Mouse (Mus musculus) cortical plate, adult 2 months (tissue): Measurements from ENCODE around the gene Cth. TPM values are rescaled to one million over a fixed set of nuclear protein-coding genes. Genes with fewer than 3 reads are reported as not detected.
A peak's percentile ranks its signal among the peaks of the same experiment; 100 is the strongest.

Experiments
- H3K27ac ChIP-seq: fragments of 200-500 bp; 2 replicates; pipeline ENCODE4 v1.5.1; 2012; ENCODE audit warnings: low read length, control low read depth, inconsistent platforms; ENCODE audit not compliant: insufficient read depth
- H3K4me1 ChIP-seq: fragments of 200-500 bp; 2 replicates; pipeline ENCODE4 v1.6.1; 2011; ENCODE audit warnings: low read length; ENCODE audit not compliant: control insufficient read depth, insufficient read depth
- H3K4me3 ChIP-seq: fragments of 200-500 bp; 2 replicates; pipeline ENCODE4 v1.5.1; 2011; ENCODE audit warnings: mild to moderate bottlenecking, low read length, control low read depth; ENCODE audit not compliant: insufficient read depth
- CTCF ChIP-seq: fragments of 200-500 bp; IDR thresholded peaks from 2 replicates; pipeline ENCODE4 v1.5.1; 2011; ENCODE audit warnings: mild to moderate bottlenecking, control low read depth, low read length; ENCODE audit not compliant: insufficient read depth; ENCODE audit errors: extremely low read depth
- POLR2A ChIP-seq: fragments of 200-500 bp; IDR thresholded peaks from 2 replicates; pipeline ENCODE4 v1.6.1; 2011; ENCODE audit warnings: mild to moderate bottlenecking, low read length, control low read depth; ENCODE audit not compliant: insufficient read depth; ENCODE audit errors: extremely low read depth
- polyA plus RNA-seq: library from polyadenylated mRNA; depleted of rRNA; stranded (reverse); fragments of >200 nt; gene quantifications from 2 replicates; pipeline ENCODE4 v1.2.3, GENCODE M21; 2012; rRNA removed

The Cth gene
- 6.7 and 7.2 TPM in 2 replicates for polyA plus RNA-seq

DNA sequence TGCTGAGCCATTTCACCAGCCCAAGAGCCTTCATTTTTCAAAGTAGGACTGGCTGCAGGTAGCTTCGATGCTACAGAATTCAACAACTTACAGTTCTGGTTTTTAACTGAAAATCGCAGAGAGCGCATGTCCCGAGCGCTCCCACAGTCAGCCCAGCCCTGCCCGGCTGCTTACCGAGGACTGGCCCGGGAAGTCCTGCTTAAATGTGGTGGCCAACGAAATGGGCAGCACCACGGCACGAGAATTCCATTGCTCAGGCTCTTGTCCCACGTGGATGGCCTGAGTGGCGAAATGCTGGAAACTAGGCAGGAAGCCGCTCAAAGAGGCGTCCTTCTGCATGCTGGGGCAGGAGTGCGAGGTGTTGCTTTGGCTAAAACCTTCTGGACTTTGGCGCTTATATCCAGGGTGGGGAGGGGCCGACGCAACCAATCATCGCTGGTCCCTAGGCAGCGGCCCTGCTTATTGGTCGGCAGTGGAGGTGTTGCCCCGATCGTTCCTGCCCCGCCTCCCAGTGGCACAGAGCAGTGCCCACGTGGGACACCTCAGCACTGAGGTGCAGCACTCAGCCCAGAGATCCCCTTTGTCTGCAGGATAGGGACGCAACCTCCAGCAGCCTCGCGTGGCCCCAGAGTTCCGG is at the start of gene Cth:
Gene Cth (minus strand): TSS at position 386 of the 637 bp plus-strand sequence.
- Histone ChIP-seq H3K27ac (no peak within 1 kb of the TSS), H3K4me1 (no peaks in the 10 kb centered on the region; the same call in 1 of the 2 replicates), H3K4me3 (peak within 1 kb of the TSS; percentile 46)
- TF ChIP-seq CTCF (no peak), POLR2A (peak; percentile 89)

DNA sequence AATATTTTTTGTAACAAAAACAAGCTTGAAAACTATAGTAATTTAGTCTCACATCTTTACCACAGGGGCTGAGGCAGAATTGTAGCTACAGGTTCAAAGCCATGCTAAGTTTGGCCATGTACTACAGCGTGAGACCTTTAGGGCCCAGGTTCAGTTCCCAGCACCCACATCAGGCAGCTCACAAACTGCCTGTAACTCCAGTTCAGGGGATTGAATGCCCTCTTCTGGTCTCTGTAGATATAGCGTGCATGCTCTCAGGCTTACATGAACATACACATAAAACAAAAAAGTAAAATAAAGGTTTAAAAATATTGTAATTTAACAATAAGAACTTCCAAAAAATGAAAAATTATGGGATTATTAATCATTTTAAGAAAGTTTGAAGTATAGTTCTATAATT is 48.4 kb upstream of the Cth start:
- TF ChIP-seq CTCF (no peak), POLR2A (no peak)
- Histone ChIP-seq H3K27ac (no peak overlapping the region), H3K4me1 (no peaks in the 10 kb centered on the region), H3K4me3 (no peak overlapping the region)

DNA sequence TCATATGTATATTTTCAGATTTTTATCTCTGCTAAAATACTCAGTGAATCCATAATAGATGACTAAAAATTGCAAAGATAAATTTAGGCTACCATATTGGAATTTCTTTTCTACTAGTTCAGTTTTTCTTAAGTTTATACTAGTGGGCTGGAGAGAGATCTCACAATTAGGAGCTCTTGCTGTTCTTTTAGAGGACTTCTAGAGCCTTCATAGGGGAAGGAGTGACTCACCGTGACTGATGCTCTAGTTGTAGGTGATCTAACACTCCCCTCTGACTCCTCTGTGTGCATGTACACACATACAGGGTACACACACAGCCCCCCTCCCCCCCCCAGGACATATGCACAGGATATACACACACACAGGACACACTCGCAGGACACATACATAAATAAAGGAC is 46.3 kb upstream of the Cth start:
- Histone ChIP-seq H3K4me1 (no peaks in the 10 kb centered on the region), H3K4me3 (no peak overlapping the region), H3K27ac (no peak overlapping the region)
- no peak for TF ChIP-seq POLR2A
- TF ChIP-seq CTCF: no peak

DNA sequence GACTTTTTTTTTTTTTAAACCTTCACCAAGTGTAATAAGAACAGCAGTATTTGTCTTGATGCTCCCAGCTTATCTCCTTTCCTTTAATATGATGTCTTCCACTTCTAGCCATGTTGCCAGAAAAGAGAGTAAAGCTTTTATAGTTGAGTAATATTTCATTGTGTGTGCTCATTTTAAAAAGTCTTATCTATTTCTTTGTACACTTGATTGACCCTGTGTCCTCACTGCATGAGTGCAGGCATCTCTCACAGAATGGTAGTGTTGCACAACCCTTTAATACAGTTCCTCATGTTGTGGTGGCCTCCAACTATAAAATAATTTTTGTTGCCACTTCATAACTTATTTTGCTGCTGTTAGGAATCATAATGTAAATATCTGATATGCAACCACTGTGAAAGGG is 32.4 kb upstream of the Cth start:
- no peak overlapping the region for H3K27ac ChIP-seq
- no peak overlapping the region for H3K4me3 ChIP-seq
- TF ChIP-seq CTCF (no peak), POLR2A (no peak)
- H3K4me1 ChIP-seq: no peaks in the 10 kb centered on the region

DNA sequence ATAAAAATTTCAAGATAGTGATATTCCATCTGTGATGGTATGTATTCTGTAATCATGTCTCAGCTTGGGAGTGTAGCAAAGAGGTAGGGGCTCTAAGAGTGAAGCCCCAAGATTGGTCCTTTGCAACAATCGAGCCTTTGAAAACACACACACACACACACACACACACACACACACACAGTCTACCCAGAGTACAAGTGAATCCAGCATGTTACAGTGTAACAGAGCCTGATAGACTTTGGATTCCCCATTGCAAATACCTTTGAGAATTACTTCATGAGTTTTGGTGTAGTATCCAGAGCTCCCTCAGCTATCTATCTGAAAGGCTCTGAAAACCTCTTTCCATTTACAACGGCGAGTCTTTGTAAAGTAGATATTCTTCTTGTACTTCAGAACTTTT is 31.3 kb upstream of the Cth start:
- no peak for TF ChIP-seq POLR2A
- no peak for TF ChIP-seq CTCF
- Histone ChIP-seq H3K27ac (no peak overlapping the region), H3K4me1 (no peaks in the 10 kb centered on the region), H3K4me3 (no peak overlapping the region)

DNA sequence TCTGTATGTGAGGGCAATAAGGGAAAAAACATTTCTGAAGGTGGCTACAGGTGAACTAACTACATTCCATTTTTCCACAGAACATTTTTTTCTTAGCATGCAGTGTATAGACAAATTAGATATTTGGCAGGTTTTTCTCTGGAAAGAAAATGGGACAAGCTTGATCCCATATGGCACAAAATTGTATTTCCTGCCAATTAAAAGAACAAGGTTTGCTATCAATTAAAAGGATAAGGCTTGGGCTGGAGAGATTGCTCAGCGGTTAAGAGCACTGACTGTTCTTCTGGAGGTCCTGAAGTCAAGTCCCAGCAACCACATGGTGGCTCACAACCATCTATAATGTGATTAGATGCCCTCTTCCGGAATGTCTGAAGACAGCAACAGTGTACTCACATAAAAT is 30.6 kb upstream of the Cth start:
- TF ChIP-seq CTCF: no peak
- TF ChIP-seq POLR2A: no peak
- Histone ChIP-seq H3K4me3 (no peak overlapping the region), H3K27ac (no peak overlapping the region), H3K4me1 (no peaks in the 10 kb centered on the region)

DNA sequence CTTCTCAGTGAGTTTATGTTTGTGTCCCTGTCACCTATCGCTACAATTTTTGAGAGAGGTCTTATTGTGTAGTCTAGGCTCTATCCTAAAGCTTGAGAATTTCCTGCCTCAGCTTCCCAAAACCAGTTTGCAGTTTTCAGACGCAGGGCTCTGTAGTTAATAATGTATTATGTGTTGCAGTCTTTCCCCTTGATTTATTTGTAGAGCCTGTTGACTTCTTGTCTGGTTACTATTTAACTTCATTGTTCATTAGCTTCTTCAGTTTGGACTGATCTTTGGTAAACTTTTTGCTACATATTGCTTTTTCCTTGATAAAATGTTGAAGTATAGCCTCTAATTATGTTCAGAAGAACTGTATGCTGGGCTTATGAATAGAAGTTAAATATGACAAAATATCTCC is 27.8 kb upstream of the Cth start:
- Histone ChIP-seq H3K27ac (no peak overlapping the region), H3K4me3 (no peak overlapping the region), H3K4me1 (no peaks in the 10 kb centered on the region)
- TF ChIP-seq CTCF (no peak), POLR2A (no peak)

DNA sequence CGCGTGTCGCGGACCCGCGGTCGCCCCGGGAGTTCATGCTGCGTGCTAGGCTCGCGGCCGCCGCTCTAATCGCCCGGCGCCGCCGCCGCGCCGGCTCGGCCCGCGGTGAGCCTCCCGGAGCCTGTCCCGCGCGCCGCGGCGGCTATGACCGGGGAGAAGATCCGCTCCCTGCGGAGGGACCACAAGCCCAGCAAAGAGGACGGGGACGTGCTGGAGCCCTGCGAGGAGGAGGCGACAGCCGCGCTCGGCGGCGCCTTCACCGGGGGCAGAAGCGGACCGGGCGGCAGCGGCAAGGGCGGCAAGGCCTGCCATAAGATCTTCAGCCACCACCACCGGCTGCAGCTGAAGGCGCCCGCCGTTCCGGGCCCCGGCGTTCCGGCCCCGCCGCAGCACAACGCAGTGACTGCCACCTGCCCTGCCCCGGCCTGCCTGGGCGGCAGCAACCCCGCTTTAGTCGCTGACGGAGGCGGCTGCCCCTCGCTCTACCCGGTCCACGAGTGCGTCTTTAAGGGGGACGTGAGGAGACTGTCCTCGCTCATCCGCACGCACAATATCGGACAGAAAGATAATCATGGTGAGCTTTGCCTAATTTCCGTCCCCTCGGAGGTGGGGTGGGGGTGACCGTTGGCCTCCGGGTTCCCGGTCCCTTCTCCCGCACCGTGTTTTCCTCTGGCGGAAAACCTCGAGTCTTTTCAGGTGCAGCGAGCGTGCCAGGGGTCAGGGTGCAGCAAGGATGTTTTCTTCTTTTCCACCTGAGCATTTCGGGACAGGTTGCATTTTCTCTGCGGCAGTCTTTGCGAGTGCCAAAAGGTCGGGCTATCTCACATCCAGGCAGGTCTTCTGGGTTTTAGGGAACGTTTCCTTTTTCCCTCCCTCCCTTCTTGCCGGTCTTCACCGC is 22.8 kb upstream of the Cth start:
- Histone ChIP-seq H3K4me3 (peak overlapping the region; percentile 64), H3K4me1 (no peaks in the 10 kb centered on the region), H3K27ac (peak overlapping the region; percentile 5; the same call in 1 of the 2 replicates)
- TF ChIP-seq CTCF: no peak
- TF ChIP-seq POLR2A: no peak

DNA sequence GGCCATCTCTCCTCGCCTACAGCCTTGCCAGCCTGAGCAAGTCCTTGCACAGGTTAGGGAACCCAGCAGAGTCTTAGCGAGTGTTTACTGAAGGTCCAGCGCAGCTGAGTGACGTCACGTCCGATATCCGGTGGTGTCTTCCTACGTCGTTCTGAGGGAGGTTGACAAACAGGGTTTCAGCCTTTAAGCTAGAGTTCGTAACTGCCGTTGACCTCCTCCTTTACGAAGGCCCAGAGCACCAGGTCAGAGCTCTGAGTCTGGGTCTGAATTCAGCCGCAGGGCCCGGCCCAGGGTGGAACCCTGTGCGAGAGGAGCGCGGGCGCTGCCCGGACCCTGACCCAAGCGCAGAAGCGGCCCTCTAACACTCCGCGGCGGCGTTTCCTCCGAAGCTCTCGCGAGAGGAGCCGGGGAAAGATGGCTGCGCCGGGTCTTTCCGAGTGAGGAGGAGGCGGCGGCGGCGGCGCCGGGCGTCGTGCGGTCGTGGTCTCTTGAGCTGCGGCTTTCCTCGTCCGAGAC is 22.0 kb upstream of the Cth start, which contains the start of gene Ankrd13c:
Gene Ankrd13c (plus strand): TSS at position 397 of the 516 bp plus-strand sequence.
- TF ChIP-seq CTCF (no peak), POLR2A (peak; percentile 92)
- peak within 1 kb of the TSS; percentile 97 for H3K27ac ChIP-seq
- peak within 1 kb of the TSS; percentile 64 for H3K4me3 ChIP-seq
- no peaks in the 10 kb centered on the region for H3K4me1 ChIP-seq
